Mouse (Mus musculus) cerebellum, adult 2 months (tissue): Measurements from ENCODE around the gene Fam184a.

Experiments
- CTCF ChIP-seq: fragments of 200-500 bp; IDR thresholded peaks from 2 replicates; pipeline ENCODE4 v1.5.1; 2011; ENCODE audit warnings: low read depth, mild to moderate bottlenecking, control low read depth, low read length, moderate library complexity, borderline replicate concordance; ENCODE audit not compliant: insufficient read depth
- POLR2A ChIP-seq: fragments of 200-500 bp; IDR thresholded peaks from 2 replicates; pipeline ENCODE4 v1.6.1; 2011; ENCODE audit warnings: low read length, control low read depth, borderline replicate concordance; ENCODE audit not compliant: insufficient read depth

DNA sequence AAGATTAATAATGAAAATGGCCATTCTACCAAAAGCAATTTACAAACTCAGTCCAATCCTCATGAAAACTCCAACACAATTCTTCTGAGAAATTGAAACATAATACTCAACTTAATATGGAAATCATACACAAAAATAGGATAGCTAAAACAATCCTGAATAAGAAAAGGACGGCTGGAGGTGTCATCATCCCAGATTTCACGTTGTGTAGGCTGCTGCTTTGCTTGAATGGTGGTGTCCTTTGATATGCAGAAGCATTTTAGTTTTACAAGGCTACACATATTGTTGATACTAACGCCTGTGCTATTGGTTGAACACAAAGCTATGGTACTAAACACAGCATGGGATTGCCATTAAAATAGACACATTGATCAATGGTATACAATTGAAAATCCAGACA is 165.1 kb downstream of the Fam184a start:
- TF ChIP-seq CTCF, result no peak
- TF ChIP-seq POLR2A, result no peak
